Mouse (Mus musculus) adrenal gland (tissue): ENCODE results near the gene Ankrd13a.

ENCODE experiments used
- intact Hi-C: fragments of 180-260 bp; cut with DNase I; formaldehyde crosslinking; loops from one replicate; pipeline ENCODE4 v1.15.1; 2025

Ankrd13a gene

DNA sequence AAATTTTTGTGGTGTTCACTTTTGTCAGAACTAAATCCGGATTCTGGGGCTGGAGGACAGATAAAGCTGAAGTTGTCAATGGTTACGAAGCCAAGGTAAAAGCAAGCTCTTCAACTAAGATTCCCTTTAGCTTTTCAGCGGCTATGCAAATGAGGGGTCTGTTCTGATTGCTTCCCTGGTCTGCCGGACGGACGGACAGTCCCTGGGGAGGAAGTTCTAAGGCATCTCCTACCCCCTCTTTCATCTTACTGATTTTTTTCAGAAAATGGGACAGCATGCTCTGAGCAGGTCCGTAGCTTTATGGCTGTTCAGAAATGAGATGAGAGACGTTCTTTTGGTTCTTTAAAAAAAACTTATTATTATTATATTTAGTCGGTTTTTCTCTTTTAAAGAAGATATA lies 21.2 kb downstream of the Ankrd13a start:
- intact Hi-C loops: no loop called here

DNA sequence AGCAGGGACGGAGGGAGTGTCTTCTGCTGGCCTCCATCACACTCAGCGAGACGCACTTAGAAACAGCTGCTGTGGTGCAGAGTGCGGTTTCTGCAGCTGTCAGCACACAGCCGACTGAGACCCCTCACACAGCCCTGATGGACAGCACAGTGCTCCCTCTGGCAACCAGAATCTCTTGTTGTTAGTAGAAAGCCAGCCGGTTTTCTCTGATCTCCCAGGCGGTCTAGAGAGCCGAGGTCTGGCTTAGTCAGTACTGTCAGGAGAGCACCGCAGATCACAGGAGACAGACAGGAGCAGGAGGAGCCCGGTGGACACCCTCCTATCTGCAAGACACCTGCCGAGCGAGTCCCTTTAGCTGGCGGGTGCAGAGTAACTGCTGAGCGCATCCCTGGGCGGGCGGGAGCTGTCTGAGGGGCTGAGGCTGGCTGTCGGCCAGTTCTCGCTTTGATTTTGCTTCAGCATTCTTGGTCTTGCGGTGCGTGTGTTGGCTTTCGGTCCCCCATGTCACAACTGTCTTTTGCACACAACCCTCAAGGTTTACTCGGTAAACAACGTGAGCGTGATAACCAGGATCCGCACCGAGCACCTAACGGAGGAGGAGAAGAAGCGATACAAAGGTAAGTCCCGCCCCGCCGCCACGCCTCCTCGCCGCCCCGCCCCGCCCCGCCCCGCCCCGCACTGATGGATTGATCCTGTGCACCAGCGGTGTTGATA lies 22.0 kb downstream of the Ankrd13a start:
- intact Hi-C loops: no loop called here

DNA sequence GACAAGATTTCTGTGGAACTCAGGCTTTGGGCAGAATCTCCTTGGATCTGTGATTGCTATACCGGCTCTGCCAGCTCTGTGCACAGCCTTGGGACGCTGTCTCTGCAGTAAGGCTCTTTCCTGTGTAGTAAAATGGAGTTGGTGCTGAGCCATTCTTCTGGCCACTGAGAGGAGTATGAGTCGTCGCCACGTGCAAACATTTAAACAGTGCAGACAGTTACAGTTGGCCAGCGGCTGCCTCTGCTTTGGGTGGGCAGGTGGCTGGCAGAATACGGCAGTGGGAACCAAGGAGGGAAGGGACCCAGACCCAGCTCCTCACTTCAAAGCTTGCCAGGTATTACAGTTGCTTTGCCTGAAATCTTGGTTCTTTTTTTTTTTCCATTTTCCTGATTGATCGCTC lies 22.8 kb downstream of the Ankrd13a start:
- intact Hi-C loops: no loop called here

DNA sequence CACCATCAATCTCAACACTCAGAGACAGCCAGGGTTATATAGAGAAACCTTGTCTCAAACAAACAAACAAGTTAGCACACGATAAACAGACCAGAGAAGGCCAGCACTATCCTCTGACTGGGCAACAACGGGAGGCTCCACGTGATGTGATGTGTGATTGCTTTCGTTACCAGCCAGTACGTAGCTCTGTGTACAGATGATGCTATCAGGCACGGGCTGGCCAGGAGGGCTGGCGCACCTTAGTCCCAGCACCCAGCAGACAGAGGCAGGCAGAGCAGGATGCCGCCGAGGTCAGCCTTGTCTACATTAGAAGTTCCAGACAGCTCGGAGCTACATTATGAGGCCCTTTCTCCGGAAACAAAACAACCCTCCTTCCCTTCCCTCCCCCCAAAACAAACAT lies 25.4 kb downstream of the Ankrd13a start:
- intact Hi-C loops: no loop called here

DNA sequence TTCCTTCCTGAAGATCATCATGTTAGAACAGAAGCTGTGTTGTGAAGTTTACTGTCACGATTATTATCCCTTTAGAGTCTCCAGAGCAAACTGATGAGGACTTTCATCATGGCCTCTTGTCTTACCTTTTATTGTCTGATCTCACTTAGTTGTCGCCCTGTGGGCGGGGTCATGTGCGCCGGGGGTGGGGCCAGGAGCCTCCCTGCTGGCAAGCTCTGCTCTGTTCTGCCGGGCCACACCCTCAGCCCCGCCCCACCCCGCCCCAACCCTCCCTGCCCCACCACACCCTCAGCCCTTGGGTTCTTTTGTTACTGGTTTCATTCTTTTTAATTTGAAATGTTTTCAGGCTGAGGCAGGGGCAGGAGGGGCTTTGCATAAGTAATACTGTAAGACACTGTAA lies 26.6 kb downstream of the Ankrd13a start:
- intact Hi-C loops: no loop called here

DNA sequence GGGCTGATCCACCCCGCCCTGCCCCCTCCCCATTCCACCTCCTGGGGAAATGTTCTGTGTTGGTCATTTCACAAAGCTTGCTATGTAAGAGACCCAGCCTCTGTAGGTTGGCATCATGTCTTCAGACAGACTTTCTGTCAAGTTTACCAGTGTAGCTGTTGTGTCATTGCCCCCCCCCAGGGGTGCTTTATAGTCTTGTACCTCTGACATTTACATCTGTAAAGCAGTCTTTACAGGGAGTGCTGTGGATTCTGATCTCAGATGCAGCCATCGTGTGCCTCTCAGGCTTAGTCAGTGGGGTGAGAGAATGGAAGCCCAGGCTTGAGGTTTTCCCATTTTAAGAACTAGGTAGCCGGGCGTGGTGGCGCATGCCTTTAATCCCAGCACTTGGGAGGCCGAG lies 27.4 kb downstream of the Ankrd13a start:
- intact Hi-C loops: no loop called here

DNA sequence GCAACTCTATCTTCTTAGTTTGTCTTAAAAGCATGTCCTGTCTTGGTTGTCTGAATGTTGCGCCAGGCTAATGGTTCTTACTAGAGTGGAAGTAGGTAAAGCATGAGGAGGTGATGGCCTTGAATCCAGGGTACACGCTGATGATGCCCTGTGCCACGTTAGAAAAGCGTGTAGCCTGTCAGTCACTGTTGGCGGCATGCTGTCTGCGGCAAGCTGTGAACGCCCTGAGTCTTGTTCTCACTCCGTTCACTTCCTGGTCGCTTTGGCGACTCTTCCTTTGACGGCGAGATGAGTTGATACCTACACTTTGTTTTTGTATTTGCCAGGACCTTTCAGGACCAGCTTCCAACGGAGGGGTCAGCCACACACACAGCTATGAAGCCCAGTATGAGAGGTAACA lies 28.8 kb downstream of the Ankrd13a start:
- intact Hi-C loops: no loop called here

DNA sequence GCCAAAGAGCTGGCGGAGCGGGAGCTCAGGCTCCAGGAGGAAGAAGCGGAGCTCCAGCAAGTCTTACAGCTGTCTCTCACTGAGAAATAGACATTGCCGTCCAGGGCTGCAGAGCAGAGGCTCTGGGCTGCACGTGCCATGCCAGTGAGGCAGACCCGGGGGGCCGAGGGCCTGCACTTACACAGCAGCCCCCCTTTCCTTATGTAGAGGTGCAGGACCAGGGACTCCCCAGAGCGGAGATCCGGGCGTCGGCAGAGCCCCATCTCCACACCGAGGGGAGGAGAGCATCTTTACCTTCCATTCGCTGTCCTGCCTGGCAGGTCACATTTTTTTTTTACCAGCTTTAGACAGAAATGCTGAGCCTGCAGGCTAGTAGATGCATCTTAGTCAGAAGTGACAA lies 29.9 kb downstream of the Ankrd13a start:
- intact Hi-C loops: no loop called here

DNA sequence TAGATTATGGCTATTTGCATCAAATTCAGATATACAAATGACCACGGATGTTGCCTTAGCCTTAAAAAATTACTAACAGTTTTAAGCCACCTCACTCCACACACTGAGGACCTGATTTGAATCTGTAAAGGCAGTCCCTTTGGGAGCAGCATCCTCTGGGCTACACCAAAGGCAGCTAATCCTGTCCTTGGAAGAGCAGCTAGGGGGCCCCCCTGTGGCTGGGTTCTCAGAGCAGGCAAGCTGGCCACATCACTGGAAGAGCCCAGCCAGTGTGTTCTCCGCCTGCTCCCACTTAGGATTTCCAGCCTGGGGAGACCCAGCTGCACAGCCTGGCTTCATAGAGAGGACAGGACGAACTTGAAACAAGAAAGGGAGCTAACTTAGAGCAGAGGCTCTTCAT lies 30.5 kb downstream of the Ankrd13a start:
- intact Hi-C loops: loop anchor here (5.0 kb wide), 1 partner anchor 33 kb away; the partner anchor contains the start of gene Ankrd13a

DNA sequence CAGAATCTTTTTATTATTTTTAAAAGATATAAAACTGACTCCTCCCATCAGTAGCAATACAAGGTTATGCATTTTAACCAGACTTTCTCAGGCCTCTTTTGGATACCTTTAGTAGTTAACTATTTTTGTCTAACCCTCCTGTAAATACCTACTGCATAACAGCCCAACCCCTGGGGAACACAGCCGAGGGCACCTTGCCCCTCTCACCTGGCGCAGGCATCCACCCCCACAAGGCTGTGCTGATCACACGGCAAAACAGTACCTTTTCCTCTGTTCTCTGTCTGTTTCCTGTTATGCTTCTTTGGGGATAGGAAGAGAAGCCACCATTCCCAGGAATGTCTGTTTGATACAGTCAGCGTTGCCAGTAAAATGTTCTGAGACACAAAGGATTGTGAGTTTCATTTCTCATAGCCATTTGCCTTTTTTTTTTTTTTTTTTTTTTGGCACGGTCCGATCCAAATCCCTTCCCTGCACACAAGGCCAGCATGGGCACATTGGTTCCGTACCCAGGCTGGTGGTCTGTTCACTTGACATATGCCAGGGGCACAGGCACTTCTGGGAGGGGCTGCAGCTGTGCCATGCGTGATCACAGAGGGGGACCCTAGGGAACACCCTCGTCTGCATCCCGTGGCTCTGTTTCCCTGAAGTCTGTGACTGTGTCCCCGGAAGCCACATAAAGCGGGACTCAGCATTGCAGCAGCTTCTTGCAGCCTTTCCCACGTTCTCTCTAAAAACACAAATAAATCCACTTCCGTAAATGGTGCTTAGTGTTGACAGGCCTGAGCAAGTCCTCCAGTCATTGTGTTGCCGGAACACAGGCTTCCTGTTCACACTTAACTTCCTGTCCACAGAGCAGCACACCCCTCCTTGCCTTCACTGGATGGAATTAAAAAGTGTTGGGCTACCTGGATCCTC lies 31.2 kb downstream of the Ankrd13a start:
- intact Hi-C loops: loop anchor here (5.0 kb wide), 1 partner anchor 33 kb away; the partner anchor contains the start of gene Ankrd13a

DNA sequence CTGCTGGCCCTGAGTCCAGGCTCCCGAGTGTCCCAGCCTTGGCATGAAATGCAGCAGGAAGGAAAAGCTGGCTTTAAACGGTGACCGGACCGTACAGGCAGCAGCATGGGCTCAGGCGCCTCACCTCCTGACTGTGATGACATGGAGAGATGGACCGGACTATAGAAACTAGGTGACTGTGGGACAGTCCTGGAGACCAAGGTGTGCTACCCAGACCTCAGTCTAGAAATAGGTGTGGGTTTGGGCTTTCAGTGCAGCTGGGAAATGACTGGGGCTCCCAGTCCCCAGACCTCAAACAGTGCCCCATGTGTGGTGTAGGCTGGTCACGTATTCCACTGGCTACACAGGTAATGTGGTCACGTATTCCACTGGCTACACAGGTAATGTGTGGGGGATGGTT lies 32.2 kb downstream of the Ankrd13a start:
- intact Hi-C loops: loop anchor here (5.0 kb wide), 1 partner anchor 34 kb away; the partner anchor contains the start of gene Ankrd13a

DNA sequence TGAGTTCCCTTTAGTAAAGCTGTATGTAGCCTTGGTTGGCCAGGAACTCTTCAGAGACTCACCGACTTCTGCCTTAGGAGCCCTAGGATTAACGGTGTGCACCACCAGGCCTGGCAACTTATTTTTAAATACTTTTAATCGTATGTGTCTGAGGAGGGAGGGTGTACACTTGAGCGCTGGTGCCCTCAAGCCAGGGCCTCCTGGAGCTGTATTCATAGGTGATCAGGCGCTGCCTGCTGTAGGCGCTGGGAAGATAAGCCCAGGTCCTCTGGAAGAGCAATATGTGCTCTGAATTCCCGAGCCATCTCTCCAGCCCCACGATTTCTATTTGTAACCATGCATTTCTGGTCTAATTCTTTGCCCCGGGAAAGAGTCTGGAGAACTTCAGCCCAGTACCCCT lies 32.6 kb downstream of the Ankrd13a start:
- intact Hi-C loops: loop anchor here (5.0 kb wide), 1 partner anchor 35 kb away; the partner anchor contains the start of gene Ankrd13a

DNA sequence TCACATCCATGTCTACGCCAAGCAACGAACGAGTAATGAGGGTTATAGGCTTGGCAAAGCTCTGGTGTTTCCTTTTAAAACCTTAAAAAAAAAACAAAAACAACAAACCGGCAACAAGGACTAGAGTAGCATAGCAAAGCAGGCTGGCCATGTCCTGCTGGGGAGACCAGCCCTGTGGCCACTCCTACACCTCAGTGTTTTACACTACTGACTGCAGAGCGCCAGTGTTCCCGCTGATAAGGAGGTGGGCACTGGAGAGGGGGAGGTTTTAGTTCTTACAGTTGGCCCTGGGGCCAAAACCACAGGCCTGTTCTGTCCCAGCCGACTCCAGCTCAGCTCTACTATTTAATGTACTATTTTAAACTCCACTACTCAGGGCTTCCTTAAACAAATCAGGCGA lies 33.0 kb downstream of the Ankrd13a start:
- intact Hi-C loops: loop anchor here (5.0 kb wide), 1 partner anchor 35 kb away; the partner anchor contains the start of gene Ankrd13a

DNA sequence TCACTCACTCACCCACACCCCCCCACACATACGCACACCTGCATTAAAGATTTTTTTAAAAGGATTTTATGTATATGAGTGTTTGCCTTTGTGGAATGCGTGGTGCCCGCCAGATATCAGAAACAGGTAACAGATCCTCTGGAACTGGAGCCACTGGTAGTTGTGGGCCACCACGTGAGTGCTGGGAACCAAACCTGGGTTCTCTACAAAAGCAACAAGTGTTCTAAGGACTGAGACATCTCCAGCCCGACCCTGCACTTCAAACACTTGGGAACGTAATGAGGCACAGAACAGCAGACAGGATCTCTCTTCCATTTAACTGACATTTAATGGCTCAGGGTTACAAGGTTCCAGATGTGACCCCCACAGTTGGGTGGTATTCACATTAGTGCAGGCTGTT lies 33.4 kb downstream of the Ankrd13a start:
- intact Hi-C loops: loop anchor here (5.0 kb wide), 1 partner anchor 36 kb away; the partner anchor contains the start of gene Ankrd13a

DNA sequence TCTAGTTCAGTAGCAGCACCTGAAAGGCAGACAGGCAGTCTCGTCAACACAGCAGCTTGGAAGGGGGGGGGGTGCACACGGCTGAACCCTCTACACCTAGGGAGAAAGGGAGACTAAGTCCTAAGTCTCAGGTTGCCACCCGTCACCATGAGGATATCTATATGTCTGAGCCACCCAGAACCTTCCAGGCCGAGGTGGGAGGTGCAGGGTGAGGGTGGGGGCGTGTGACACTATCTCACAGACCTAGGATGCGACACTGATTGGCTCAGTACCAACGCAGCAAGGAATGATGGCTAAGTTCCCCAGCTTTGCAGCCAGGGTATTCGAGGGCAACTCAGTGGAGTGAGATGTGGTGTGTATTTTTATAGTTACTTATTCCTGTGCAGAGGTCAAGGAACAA lies 33.9 kb downstream of the Ankrd13a start:
- intact Hi-C loops: loop anchor here (5.0 kb wide), 1 partner anchor 36 kb away; the partner anchor contains the start of gene Ankrd13a

DNA sequence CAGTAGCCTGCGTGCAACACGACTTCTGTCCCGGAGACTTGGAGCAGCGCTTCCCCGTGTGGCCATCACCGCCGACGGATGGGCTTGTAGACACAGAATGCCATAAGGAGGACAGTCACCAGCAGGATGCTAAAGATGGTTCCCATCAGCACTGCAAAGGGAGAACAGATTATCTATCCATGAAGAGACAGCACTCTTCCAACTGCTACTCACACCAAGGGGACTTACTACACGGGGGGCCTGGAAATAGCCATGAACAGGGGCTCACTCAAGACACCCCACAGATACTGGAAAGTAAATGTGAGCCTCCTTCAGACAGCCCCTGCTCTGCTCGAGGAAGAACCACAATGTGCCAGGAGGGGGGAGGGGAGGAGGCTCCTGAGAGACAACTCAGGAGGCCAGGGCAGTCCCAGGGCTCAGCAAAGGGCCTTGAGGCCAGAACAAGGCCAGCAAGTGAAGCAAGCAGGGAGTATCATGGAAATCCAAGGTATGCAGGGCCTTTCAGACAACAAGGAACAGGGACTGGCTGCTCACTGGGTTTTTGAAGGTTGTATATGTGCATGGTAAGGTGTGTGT lies 34.8 kb downstream of the Ankrd13a start:
- intact Hi-C loops: loop anchor here (5.0 kb wide), 1 partner anchor 37 kb away; the partner anchor contains the start of gene Ankrd13a

DNA sequence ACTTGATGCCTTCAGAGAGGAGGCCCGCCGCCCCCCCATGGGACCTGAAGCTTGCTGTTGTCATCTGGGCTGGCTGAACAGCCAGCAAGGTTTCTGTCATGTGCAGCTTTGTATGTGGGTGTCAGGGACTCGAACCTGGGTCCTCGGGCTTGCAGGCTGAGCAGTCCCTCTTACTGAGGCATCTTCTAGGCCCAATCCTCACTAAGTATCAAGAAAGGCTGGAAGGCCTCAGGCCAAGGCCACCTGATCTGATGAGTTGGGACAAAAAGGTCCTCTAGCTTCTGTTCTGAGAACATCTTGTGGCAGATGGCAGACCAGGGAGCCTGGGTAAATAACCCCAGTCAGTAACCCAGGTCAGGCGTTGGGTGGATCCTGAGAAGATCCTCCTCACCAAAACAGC lies 35.3 kb downstream of the Ankrd13a start:
- intact Hi-C loops: loop anchor here (5.0 kb wide), 1 partner anchor 38 kb away; the partner anchor contains the start of gene Ankrd13a

DNA sequence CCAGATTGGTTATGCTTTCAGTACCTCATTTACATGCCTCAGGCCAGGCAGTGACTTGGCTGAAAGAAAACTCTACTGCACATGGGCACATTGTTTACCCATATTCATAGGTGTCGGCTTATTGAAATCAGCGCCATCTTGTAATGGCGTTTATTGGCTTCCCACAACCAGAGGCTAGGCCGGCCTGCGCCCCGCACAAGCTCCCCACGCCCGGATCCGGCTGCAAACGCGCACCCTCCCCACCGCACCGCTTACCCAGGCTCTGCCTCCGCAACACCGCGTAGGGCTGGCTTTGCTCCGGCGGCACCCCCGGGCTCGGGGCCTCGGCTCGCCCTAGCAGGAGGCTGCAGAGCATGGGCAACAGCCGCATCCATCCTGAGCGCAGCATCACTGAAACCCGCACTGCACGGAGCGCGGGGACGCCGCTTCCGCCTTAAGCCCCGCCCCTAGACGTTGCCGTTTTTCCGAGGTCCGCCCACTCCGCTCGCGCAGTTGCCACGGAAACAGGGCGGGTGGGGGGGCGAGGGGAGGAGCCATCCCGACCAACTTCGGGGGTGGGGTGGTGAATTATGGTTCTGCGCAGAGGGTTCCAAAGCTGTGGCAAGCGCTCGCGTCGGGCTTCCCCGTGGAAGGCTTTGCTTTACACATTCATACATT lies 39.2 kb downstream of the Ankrd13a start:
- intact Hi-C loops: no loop called here

DNA sequence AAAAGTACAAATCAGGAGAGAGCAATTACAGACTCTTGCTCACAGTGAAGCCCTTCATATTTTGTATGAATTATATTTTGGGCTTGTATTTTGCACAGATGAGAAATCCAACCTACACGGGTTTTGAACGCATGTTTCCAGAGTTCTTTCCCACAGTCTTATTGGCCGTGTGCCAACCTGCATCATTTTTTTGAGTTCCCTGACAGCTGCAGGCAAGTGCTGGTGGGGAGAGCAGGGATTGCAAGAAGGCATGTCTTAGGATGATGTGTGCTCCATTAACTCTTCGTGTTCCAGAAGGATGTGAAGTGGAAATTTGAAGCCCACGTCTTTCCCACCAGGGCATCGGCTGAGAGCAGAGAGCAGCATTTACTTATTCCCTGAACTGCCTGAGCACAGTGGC lies 42.1 kb downstream of the Ankrd13a start:
- intact Hi-C loops: no loop called here

DNA sequence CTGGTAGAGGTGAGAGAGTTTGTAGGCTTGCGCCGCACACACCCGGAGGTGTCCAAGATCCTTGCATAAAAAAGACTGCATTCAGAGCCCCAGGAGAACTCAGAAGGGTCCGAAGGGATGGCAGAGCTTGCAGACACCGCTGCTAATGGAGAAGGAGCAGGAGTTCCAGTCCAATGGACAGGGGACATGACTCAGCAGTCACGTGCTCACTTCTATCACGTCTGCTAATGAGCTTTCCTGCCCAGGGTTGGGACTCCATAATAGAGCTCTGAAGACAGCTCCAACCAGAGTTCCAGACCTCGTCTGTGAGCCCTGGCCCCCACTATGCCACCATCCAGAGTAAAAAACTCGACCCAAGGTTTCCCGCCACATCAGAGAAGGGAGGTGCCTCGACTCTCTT lies 43.6 kb downstream of the Ankrd13a start:
- intact Hi-C loops: no loop called here
